Mouse (Mus musculus) thymus, adult 18-20 months (tissue): Measurements from ENCODE around the gene Tcf20.

Experiments used
- DNase-seq, 2 experiments: peaks; one replicate each; pipeline ENCODE4 v3.0.0; 2022; ENCODE audit warnings: mixed read lengths in 2 of 2

The Tcf20 gene

GRCm38 (mm10) chr15:82956721-82957120 lies 31.0 kb downstream of the Tcf20 start:
- no peak for DNase-seq

GRCm38 (mm10) chr15:82956310-82956709 lies 31.4 kb downstream of the Tcf20 start:
- no peak for DNase-seq

GRCm38 (mm10) chr15:82955286-82955685 lies 32.4 kb downstream of the Tcf20 start:
- DNase-seq, result no peak

GRCm38 (mm10) chr15:82954034-82954433 lies 33.6 kb downstream of the Tcf20 start:
- no peak for DNase-seq

- no peak for DNase-seq
Observed at GRCm38 (mm10) chr15:82953096-82953495, 34.6 kb downstream of the Tcf20 start.

GRCm38 (mm10) chr15:82952292-82952705 lies 35.4 kb downstream of the Tcf20 start:
- DNase-seq, result no peak

- no peak for DNase-seq
Observed at GRCm38 (mm10) chr15:82950246-82950645, 37.4 kb downstream of the Tcf20 start.

GRCm38 (mm10) chr15:82947431-82947830 lies 40.2 kb downstream of the Tcf20 start:
- no peak for DNase-seq

- DNase-seq, result no peak
Observed at GRCm38 (mm10) chr15:82944479-82945195, 43.0 kb downstream of the Tcf20 start.

- no peak for DNase-seq
Observed at GRCm38 (mm10) chr15:82941733-82942132, 45.9 kb downstream of the Tcf20 start.

- no peak for DNase-seq
Observed at GRCm38 (mm10) chr15:82940494-82941214, 47.0 kb downstream of the Tcf20 start.

- no peak for DNase-seq
Observed at GRCm38 (mm10) chr15:82938155-82938569, 49.5 kb downstream of the Tcf20 start.

- no peak for DNase-seq
Observed at GRCm38 (mm10) chr15:82937428-82937992, 50.2 kb downstream of the Tcf20 start.

- no peak for DNase-seq
Observed at GRCm38 (mm10) chr15:82934971-82935370, 52.7 kb downstream of the Tcf20 start.

- no peak for DNase-seq
Observed at GRCm38 (mm10) chr15:82932936-82933650, 54.6 kb downstream of the Tcf20 start.

- no peak for DNase-seq
Observed at GRCm38 (mm10) chr15:82931436-82931835, 56.2 kb downstream of the Tcf20 start.

- DNase-seq, result no peak
Observed at GRCm38 (mm10) chr15:82929595-82929994, 58.1 kb downstream of the Tcf20 start.

- DNase-seq, result no peak
Observed at GRCm38 (mm10) chr15:82928844-82929243, 58.8 kb downstream of the Tcf20 start.

- no peak for DNase-seq
Observed at GRCm38 (mm10) chr15:82928023-82928422, 59.6 kb downstream of the Tcf20 start.

- DNase-seq, result no peak
Observed at GRCm38 (mm10) chr15:82927057-82927456, 60.6 kb downstream of the Tcf20 start.

GRCm38 (mm10) chr15:82924679-82925425 lies 62.8 kb downstream of the Tcf20 start:
- DNase-seq, result no peak

GRCm38 (mm10) chr15:82923531-82923930 lies 64.1 kb downstream of the Tcf20 start:
- no peak for DNase-seq

- no peak for DNase-seq
Observed at GRCm38 (mm10) chr15:82922755-82923154, 64.9 kb downstream of the Tcf20 start.
